Mouse (Mus musculus) cortical plate, adult 2 months (tissue): ENCODE measurements around the gene Taf6l.

Experiments
- CTCF ChIP-seq: fragments of 200-500 bp; IDR thresholded peaks from 2 replicates; pipeline ENCODE4 v1.5.1; 2011; ENCODE audit warnings: mild to moderate bottlenecking, control low read depth, low read length; ENCODE audit not compliant: insufficient read depth; ENCODE audit errors: extremely low read depth
- POLR2A ChIP-seq: fragments of 200-500 bp; IDR thresholded peaks from 2 replicates; pipeline ENCODE4 v1.6.1; 2011; ENCODE audit warnings: mild to moderate bottlenecking, low read length, control low read depth; ENCODE audit not compliant: insufficient read depth; ENCODE audit errors: extremely low read depth

GRCm38 (mm10) chr19:8829660-8830059 is 43.4 kb upstream of the Taf6l start, which contains the start of gene AC129217.1:
- no peak for TF ChIP-seq CTCF
- TF ChIP-seq POLR2A: no peak
